Mouse (Mus musculus) liver, adult 2 months (tissue): ENCODE results near the gene Smarca1. TPM values are rescaled to one million over a fixed set of nuclear protein-coding genes. Genes with fewer than 3 reads are reported as not detected.

ENCODE experiments used
- DNase-seq: peaks from one replicate; pipeline ENCODE4 v3.0.0-alpha.2; 2011; ENCODE audit warnings: low read depth, low spot score; ENCODE audit errors: extremely low read depth
- H3K27ac ChIP-seq: fragments of 200-500 bp; replicated peaks from 2 replicates; pipeline ENCODE4 v1.5.1; 2012; ENCODE audit warnings: low read depth, mild to moderate bottlenecking, control low read depth, inconsistent platforms, low read length; ENCODE audit not compliant: insufficient read depth
- H3K27me3 ChIP-seq: fragments of 200-500 bp; 2 replicates; pipeline ENCODE4 v1.6.1; 2012; ENCODE audit warnings: mild to moderate bottlenecking, moderate library complexity, low read length, inconsistent platforms; ENCODE audit not compliant: control insufficient read depth, insufficient read depth
- H3K36me3 ChIP-seq: fragments of 200-500 bp; 2 replicates; pipeline ENCODE4 v1.6.1; 2012; ENCODE audit warnings: low read length, inconsistent platforms; ENCODE audit not compliant: control insufficient read depth, insufficient read depth
- H3K4me1 ChIP-seq: fragments of 200-500 bp; 2 replicates; pipeline ENCODE4 v1.6.1; 2011; ENCODE audit warnings: low read length; ENCODE audit not compliant: control insufficient read depth, insufficient read depth
- H3K4me3 ChIP-seq: fragments of 200-500 bp; 2 replicates; pipeline ENCODE4 v1.5.1; 2011; ENCODE audit warnings: low read depth, mild to moderate bottlenecking, control low read depth, low read length, moderate library complexity; ENCODE audit not compliant: insufficient read depth
- H3K79me2 ChIP-seq: fragments of 200-500 bp; 2 replicates; pipeline ENCODE4 v1.6.1; 2012; ENCODE audit warnings: inconsistent platforms, mild to moderate bottlenecking, low read length, moderate library complexity; ENCODE audit not compliant: control insufficient read depth, insufficient read depth
- H3K9ac ChIP-seq: fragments of 200-500 bp; 2 replicates; pipeline ENCODE4 v1.6.1; 2012; ENCODE audit warnings: low read depth, mild to moderate bottlenecking, control low read depth, inconsistent platforms, low read length
- CTCF ChIP-seq: fragments of 200-500 bp; IDR thresholded peaks from 2 replicates; pipeline ENCODE4 v1.5.1; 2011; ENCODE audit warnings: low read depth, low read length, control low read depth
- POLR2A ChIP-seq: fragments of 200-500 bp; IDR thresholded peaks from 2 replicates; pipeline ENCODE4 v1.6.1; 2011; ENCODE audit warnings: low read length, control low read depth; ENCODE audit not compliant: insufficient read depth; ENCODE audit errors: extremely low read depth
- WGBS: fragments of 180-500 bp; shearing (Covaris S2); methylation state at CpG from one replicate; pipeline ENCODE4 v1.1.7; 2018; 5-methylcytosine and 5-hydroxymethylcytosine counted together
- polyA plus RNA-seq: library from polyadenylated mRNA; depleted of rRNA; stranded (reverse); fragments of >200 nt; gene quantifications from 2 replicates; pipeline ENCODE4 v1.2.3, GENCODE M21; 2012; rRNA removed
- total RNA-seq: library from RNA; depleted of rRNA; stranded (reverse); fragments of >200 nt; gene quantifications from 2 replicates; pipeline ENCODE4 v1.2.3, GENCODE M21; 2014; rRNA removed

Gene Smarca1
- total RNA-seq (0.13 and 0.18 TPM in 2 replicates), polyA plus RNA-seq (0.04 TPM in 1 of 2 replicates, not detected in the other)

GRCm38 (mm10) chrX:47892431-47893024 lies at the start of gene Smarca1:
Gene Smarca1 (minus strand): TSS chrX:47892974.
- WGBS, result 22% methylated on average over 7 of the region's 17 CpGs
- DNase-seq, result no peak
- H3K4me1 ChIP-seq, result no peaks in the 10 kb centered on the region
- TF ChIP-seq CTCF (no peak), POLR2A (no peak)
- H3K9ac ChIP-seq, result no peak within 1 kb of the TSS
- H3K27me3 ChIP-seq, result no peaks in the 10 kb centered on the region
- H3K27ac ChIP-seq, result no peak within 1 kb of the TSS
- H3K36me3 ChIP-seq, result no peaks in the 10 kb centered on the region
- H3K4me3 ChIP-seq, result peak within 1 kb of the TSS; percentile 55; the same call in 1 of the 2 replicates
- no peaks in the 10 kb centered on the region for H3K79me2 ChIP-seq

GRCm38 (mm10) chrX:47937740-47938139 lies 45.0 kb upstream of the Smarca1 start:
- Histone ChIP-seq H3K9ac (no peak overlapping the region), H3K36me3 (no peaks in the 10 kb centered on the region; the same call in 1 of the 2 replicates), H3K27ac (no peak overlapping the region), H3K4me3 (no peak overlapping the region), H3K4me1 (no peaks in the 10 kb centered on the region), H3K79me2 (no peaks in the 10 kb centered on the region), H3K27me3 (no peaks in the 10 kb centered on the region)
- no peak for TF ChIP-seq CTCF
- TF ChIP-seq POLR2A, result no peak
- WGBS, result 29% methylated on average over 2 of the region's 2 CpGs
- no peak for DNase-seq

- H3K27me3 ChIP-seq, result no peaks in the 10 kb centered on the region
- H3K4me1 ChIP-seq, result no peaks in the 10 kb centered on the region
- no peak for DNase-seq
- no peak for TF ChIP-seq CTCF
- TF ChIP-seq POLR2A, result no peak
- no peak overlapping the region for H3K27ac ChIP-seq
- H3K36me3 ChIP-seq, result no peaks in the 10 kb centered on the region; the same call in 1 of the 2 replicates
- H3K4me3 ChIP-seq, result no peak overlapping the region
- WGBS, result 79% methylated on average over 5 of the region's 5 CpGs
- no peak overlapping the region for H3K9ac ChIP-seq
- no peaks in the 10 kb centered on the region for H3K79me2 ChIP-seq
These were observed 44.1 kb upstream of the Smarca1 start for GRCm38 (mm10) chrX:47936885-47937284.

- H3K79me2 ChIP-seq, result no peaks in the 10 kb centered on the region
- H3K9ac ChIP-seq, result no peak overlapping the region
- TF ChIP-seq CTCF (no peak), POLR2A (no peak)
- DNase-seq, result no peak
- no peak overlapping the region for H3K27ac ChIP-seq
- 86% methylated on average over 11 of the region's 11 CpGs for WGBS
- H3K36me3 ChIP-seq, result peaks cover 1% of the 10 kb centered on the region; the same call in 1 of the 2 replicates
- no peaks in the 10 kb centered on the region for H3K4me1 ChIP-seq
- H3K4me3 ChIP-seq, result no peak overlapping the region
- H3K27me3 ChIP-seq, result no peaks in the 10 kb centered on the region
These were observed 41.6 kb upstream of the Smarca1 start for GRCm38 (mm10) chrX:47934352-47934751.

- TF ChIP-seq CTCF, result no peak
- TF ChIP-seq POLR2A, result no peak
- Histone ChIP-seq H3K27ac (no peak overlapping the region), H3K79me2 (no peaks in the 10 kb centered on the region), H3K4me1 (no peaks in the 10 kb centered on the region), H3K9ac (no peak overlapping the region), H3K4me3 (no peak overlapping the region), H3K27me3 (no peaks in the 10 kb centered on the region), H3K36me3 (peaks cover 1% of the 10 kb centered on the region; the same call in 1 of the 2 replicates)
- DNase-seq, result no peak
- WGBS, result 81% methylated on average over 3 of the region's 3 CpGs
These were observed 37.7 kb upstream of the Smarca1 start for GRCm38 (mm10) chrX:47930449-47930848.

GRCm38 (mm10) chrX:47927981-47928380 lies 35.2 kb upstream of the Smarca1 start:
- Histone ChIP-seq H3K27me3 (no peaks in the 10 kb centered on the region), H3K27ac (no peak overlapping the region), H3K4me1 (no peaks in the 10 kb centered on the region), H3K4me3 (no peak overlapping the region), H3K79me2 (no peaks in the 10 kb centered on the region), H3K9ac (no peak overlapping the region), H3K36me3 (peaks cover 1% of the 10 kb centered on the region; the same call in 1 of the 2 replicates)
- DNase-seq, result peak; percentile 0
- 28% methylated on average over 3 of the region's 3 CpGs for WGBS
- TF ChIP-seq POLR2A (no peak), CTCF (no peak)
